Mouse (Mus musculus): Measurements from ENCODE around the gene Zcchc7.
"Not testable (repeated sequence)": the region's sequence is repeated elsewhere in the genome, so short reads cannot be mapped to it uniquely, and the experiment has no call there.

DNA sequence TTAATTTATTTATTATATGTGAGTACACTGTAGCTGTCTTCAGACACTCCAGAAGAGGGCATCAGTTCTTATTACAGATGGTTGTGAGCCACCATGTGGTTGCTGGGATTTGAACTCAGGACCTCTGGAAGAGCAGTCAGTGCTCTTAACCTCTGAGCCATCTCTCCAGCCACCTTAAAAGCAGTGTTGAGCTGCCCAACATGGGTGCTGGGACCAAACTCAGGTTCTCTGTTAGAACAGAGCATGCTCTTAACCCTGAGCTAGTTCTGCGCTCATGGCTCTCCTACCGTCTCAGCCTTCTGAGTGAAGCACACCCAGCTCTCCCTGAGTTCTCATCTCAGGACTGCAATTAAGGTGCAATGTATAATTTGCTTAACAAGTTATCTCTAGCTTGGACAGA lies 190.4 kb downstream of the Zcchc7 start:
- TF ChIP-seq CTCF (IDR thresholded peaks at IDR 0.05; ENCODE audit: extremely low read depth, insufficient read length, insufficient replicate concordance, low read depth, low read length); POLR2A (IDR thresholded peaks at IDR 0.05; ENCODE audit: low read depth, low read length): not testable (repeated sequence)

Data from small intestine, adult 2 months (tissue).